Mouse (Mus musculus) midbrain, embryonic 14.5 days (tissue): Measurements from ENCODE around the gene Rassf6. TPM values are rescaled to one million over a fixed set of nuclear protein-coding genes. Genes with fewer than 3 reads are reported as not detected.

Experiments used
- ATAC-seq: fragments of 200-750 bp; cut with Nextera tagmentation; 2 replicates; pipeline ENCODE4 v1.8.0; 2017; ENCODE audit warnings: moderate number of reproducible peaks, moderate library complexity; ENCODE audit not compliant: low FRiP score, low TSS enrichment
- DNase-seq: peaks from one replicate; pipeline ENCODE4 v3.0.0-alpha.2; 2015
- H3K27ac ChIP-seq: fragments of 300-500 bp; sonication (generic); replicated peaks from 2 replicates; pipeline ENCODE4 v1.5.1; 2014; ENCODE audit warnings: mild to moderate bottlenecking, low read depth, low read length, moderate library complexity
- H3K27me3 ChIP-seq: fragments of 300-500 bp; sonication (generic); 2 replicates; pipeline ENCODE4 v1.6.1; 2014; ENCODE audit warnings: low read length, control low read depth, mixed read lengths; ENCODE audit not compliant: control insufficient read depth, insufficient read depth
- H3K36me3 ChIP-seq: fragments of 300-500 bp; sonication (generic); 2 replicates; pipeline ENCODE4 v1.6.1; 2014; ENCODE audit warnings: low read length, control low read depth; ENCODE audit not compliant: control insufficient read depth, insufficient read depth
- H3K4me1 ChIP-seq: fragments of 300-500 bp; sonication (generic); 2 replicates; pipeline ENCODE4 v1.6.1; 2014; ENCODE audit warnings: mild to moderate bottlenecking, antibody characterized with exemption, low read length, control low read depth; ENCODE audit not compliant: control insufficient read depth, insufficient read depth
- H3K4me2 ChIP-seq: fragments of 300-500 bp; sonication (generic); 2 replicates; pipeline ENCODE4 v1.6.1; 2014; ENCODE audit warnings: mild to moderate bottlenecking, low read length, moderate library complexity
- H3K4me3 ChIP-seq: fragments of 300-500 bp; sonication (generic); replicated peaks from 2 replicates; pipeline ENCODE4 v1.5.1; 2014; ENCODE audit warnings: low read depth, low read length
- H3K9ac ChIP-seq: fragments of 300-500 bp; sonication (generic); replicated peaks from 2 replicates; pipeline ENCODE4 v1.6.1; 2014; ENCODE audit warnings: mild to moderate bottlenecking, low read length, moderate library complexity
- H3K9me3 ChIP-seq: fragments of 300-500 bp; sonication (generic); 2 replicates; pipeline ENCODE4 v1.6.1; 2016; ENCODE audit warnings: low read length, control low read depth, mixed read lengths; ENCODE audit not compliant: control insufficient read depth
- WGBS: fragments of 180-500 bp; shearing (Covaris S2); extraction: QIAGEN DNeasy Blood & Tissue Kit; methylation state at CpG from one replicate; pipeline ENCODE4 v1.1.7; 2014; 5-methylcytosine and 5-hydroxymethylcytosine counted together
- polyA plus RNA-seq: library from polyadenylated mRNA; unstranded; fragments of >200 nt; fragmentation: Nextera tagmentation; extraction: Ambion mirVana; gene quantifications from 2 replicates; pipeline ENCODE4 v1.2.1, GENCODE M21; 2014

Gene Rassf6
- polyA plus RNA-seq, 1 experiment from 2014 or later, result 0.68 TPM

DNA sequence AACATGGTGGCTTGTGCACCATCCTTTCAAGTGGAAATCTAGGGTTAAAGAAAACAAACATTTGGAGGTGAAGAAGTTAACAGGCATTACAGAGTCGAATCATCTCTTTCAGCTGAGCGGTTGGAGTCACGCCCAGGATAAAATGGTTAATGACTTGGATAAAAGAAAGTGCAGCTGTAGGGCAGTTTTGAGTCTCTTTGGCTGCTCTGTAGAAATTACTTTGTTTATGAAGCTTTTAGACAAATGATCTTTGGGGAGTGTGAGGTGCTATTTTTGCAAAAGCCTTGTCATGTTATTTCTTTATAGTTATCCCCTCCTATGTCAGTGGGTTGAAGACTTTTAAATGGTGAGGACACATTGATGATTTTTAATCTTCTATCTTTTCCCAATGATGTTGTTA is 69.2 kb downstream of the Rassf6 start:
- no peaks in the 10 kb centered on the region for H3K4me1 ChIP-seq
- no peak overlapping the region for H3K4me2 ChIP-seq
- no peak for DNase-seq
- H3K9ac ChIP-seq, result no peak overlapping the region
- no peaks in the 10 kb centered on the region for H3K9me3 ChIP-seq
- 46% methylated on average over 3 of the region's 3 CpGs for WGBS
- no peaks in the 10 kb centered on the region for H3K36me3 ChIP-seq
- H3K27ac ChIP-seq, result no peak overlapping the region
- H3K4me3 ChIP-seq, result no peak overlapping the region
- H3K27me3 ChIP-seq, result no peaks in the 10 kb centered on the region
- ATAC-seq, result no peak

DNA sequence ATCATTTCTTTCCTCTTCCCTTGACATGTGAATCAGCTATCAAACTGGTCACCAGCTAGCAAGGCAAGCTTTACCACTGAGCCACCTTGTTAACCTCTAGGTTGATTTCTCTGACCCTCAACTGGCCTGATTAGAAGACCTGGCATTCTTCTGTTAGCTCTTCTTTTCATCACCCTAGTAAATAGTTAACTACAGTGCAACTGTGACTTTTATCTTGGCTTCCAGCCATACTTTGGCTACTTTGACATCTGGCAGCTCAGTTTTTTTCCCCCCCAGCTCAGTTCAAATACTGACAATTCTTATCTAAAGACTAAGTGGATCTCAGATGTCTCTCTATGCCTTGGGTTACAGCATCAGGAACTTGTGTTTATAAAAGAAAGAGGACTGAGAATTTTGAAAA is 72.1 kb downstream of the Rassf6 start:
- Histone ChIP-seq H3K4me3 (no peak overlapping the region), H3K36me3 (no peaks in the 10 kb centered on the region), H3K27me3 (no peaks in the 10 kb centered on the region), H3K9ac (no peak overlapping the region), H3K9me3 (no peaks in the 10 kb centered on the region), H3K27ac (no peak overlapping the region), H3K4me2 (no peak overlapping the region), H3K4me1 (no peaks in the 10 kb centered on the region)
- ATAC-seq (no peak), DNase-seq (no peak)

DNA sequence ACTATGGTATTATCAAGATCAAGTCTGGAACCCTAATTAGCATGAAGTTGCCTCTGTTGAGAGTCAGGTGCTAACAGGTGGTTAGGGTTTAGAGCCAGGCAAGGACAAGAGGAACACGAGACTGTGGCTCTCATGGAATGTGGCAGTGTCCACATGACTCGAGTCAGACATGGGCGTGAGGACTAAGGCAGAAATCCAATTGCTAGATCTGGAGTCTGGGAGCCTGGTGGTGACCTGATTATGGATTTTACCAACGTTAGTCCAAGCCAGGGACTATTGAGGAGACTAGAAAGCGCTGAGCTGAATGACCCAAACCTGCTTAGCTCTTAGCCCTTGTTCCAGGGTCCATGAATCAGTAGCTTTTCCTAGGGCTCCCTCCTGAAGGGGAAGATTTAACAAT is 72.7 kb downstream of the Rassf6 start:
- Histone ChIP-seq H3K9me3 (no peaks in the 10 kb centered on the region), H3K36me3 (no peaks in the 10 kb centered on the region), H3K9ac (no peak overlapping the region), H3K27ac (no peak overlapping the region), H3K4me3 (no peak overlapping the region), H3K27me3 (no peaks in the 10 kb centered on the region), H3K4me1 (no peaks in the 10 kb centered on the region), H3K4me2 (no peak overlapping the region)
- WGBS, result 88% methylated on average over 5 of the region's 5 CpGs
- DNase-seq (no peak), ATAC-seq (no peak)

DNA sequence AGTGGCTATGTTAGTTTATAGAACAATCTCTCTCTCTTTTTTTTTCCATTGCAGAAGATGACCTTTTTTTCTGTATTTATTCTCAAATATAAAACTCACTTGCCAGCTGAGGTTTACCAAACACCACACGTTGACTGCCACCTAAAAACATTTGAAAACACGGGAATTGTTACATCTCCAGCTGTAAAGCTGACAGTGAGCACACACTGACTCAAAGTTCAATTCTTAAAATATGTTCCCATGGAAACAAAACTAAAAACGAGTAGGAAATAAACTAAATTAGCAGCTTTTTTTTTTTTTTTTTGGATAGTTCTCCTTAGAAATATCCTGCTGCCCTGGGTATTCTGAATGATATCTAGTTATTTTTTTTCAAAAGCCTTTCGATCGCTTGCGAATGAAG is 75.3 kb downstream of the Rassf6 start:
- no peak overlapping the region for H3K27ac ChIP-seq
- no peaks in the 10 kb centered on the region for H3K4me1 ChIP-seq
- no peaks in the 10 kb centered on the region for H3K9me3 ChIP-seq
- H3K4me2 ChIP-seq, result no peak overlapping the region
- ATAC-seq, result no peak
- WGBS, result 90% methylated on average over 6 of the region's 6 CpGs
- no peak overlapping the region for H3K4me3 ChIP-seq
- no peaks in the 10 kb centered on the region for H3K27me3 ChIP-seq
- no peak overlapping the region for H3K9ac ChIP-seq
- no peaks in the 10 kb centered on the region for H3K36me3 ChIP-seq
- no peak for DNase-seq

DNA sequence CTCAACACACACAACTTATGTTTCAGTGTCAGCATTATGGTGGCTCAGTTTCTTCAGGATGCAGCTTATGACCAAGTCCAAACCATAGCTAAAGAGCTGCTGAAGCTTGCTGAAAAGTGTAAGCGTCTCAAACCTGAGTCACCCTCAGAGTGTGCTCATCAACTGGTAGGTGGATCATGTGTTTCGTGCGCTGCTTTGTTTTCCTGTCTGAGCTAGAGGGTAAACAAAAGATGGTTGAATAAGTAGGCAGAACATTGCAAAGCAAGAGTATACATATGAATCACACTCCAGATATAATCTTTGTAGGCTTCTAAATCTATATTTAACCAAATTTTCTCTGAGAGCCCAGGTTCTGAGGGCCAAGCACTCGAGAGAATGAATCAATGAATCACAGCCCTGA is 76.3 kb downstream of the Rassf6 start:
- Histone ChIP-seq H3K36me3 (no peaks in the 10 kb centered on the region), H3K4me2 (no peak overlapping the region), H3K27me3 (no peaks in the 10 kb centered on the region), H3K27ac (no peak overlapping the region), H3K9me3 (no peaks in the 10 kb centered on the region), H3K9ac (no peak overlapping the region), H3K4me3 (no peak overlapping the region), H3K4me1 (no peaks in the 10 kb centered on the region)
- 92% methylated on average over 4 of the region's 4 CpGs for WGBS
- ATAC-seq (no peak), DNase-seq (no peak)

DNA sequence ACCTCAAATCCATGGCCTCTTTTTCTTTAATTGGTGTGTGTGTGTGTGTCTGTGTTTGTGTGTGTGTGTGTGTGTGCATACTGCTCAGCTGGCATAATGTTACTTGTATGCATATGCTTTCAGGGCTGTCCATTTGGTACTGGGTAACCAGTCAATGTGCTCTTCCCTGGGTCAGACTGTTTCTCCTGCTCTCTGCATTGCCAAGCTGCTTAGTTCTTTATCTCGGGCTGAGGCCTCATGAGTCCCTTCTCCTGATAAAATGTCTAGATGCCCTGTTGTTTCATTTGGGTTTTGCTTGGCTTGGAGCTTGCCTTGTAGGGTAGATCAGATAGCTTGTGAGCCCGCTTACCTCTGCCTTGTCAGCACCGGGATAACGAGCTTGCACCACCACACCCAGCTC is 77.6 kb downstream of the Rassf6 start:
- no peaks in the 10 kb centered on the region for H3K27me3 ChIP-seq
- H3K4me2 ChIP-seq, result no peak overlapping the region
- 91% methylated on average over 4 of the region's 4 CpGs for WGBS
- ATAC-seq (no peak), DNase-seq (no peak)
- H3K4me1 ChIP-seq, result no peaks in the 10 kb centered on the region
- H3K27ac ChIP-seq, result no peak overlapping the region
- H3K9me3 ChIP-seq, result no peaks in the 10 kb centered on the region
- no peaks in the 10 kb centered on the region for H3K36me3 ChIP-seq
- H3K4me3 ChIP-seq, result no peak overlapping the region
- H3K9ac ChIP-seq, result no peak overlapping the region

DNA sequence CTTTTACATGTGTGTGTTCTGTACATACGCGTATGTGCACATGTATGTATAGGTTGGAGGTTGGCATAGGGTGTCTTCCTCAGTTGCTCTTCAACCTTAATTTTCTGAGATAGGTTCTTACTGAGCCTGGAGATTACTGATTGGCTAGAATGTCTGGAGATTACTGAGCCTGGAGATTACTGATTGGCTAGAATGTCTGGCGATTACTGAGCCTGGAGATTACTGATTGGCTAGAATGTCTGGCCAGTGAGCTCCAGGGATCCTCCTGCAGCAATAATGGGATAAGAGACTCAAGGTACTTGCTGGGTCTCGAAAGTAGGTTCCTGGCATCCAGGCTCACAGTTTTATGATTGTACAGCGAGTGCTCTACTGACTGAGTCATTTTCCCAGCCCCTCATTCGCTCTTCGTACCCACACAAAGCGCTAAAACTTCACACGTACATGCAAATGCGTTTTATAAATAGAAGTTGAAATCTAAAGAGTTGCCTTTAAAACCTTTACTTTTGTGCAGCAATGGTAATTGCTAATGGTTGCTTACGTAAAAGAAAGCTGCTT is 78.7 kb downstream of the Rassf6 start:
- no peaks in the 10 kb centered on the region for H3K4me1 ChIP-seq
- H3K4me3 ChIP-seq, result no peak overlapping the region
- ATAC-seq (no peak), DNase-seq (no peak)
- no peaks in the 10 kb centered on the region for H3K36me3 ChIP-seq
- no peak overlapping the region for H3K4me2 ChIP-seq
- H3K9ac ChIP-seq, result no peak overlapping the region
- 94% methylated on average over 11 of the region's 11 CpGs for WGBS
- H3K27ac ChIP-seq, result no peak overlapping the region
- no peaks in the 10 kb centered on the region for H3K27me3 ChIP-seq
- no peaks in the 10 kb centered on the region for H3K9me3 ChIP-seq

DNA sequence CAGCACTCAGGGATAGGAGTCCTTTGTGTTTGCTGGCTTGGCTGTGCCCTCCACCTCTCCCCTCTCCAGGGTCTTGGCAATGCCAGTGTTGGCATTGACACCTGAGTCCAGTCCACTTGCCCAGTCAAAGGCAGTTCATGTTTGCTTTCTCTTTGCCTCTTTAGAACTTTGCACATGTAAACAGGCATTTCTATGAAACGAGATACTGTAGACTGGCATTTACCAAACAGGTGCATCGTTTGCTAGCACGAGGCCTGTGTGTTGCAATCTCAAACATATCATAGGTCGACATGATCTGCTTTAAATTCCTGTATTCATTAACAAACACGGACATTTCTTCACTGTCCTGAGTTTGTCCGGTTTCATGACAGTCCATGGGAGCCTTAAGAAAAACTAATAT is 79.7 kb downstream of the Rassf6 start, which contains the start of gene 5830473C10Rik:
Gene 5830473C10Rik (plus strand): TSS at position 365 of the 400 bp plus-strand sequence.
- Histone ChIP-seq H3K4me2 (no peak within 1 kb of the TSS), H3K4me1 (no peaks in the 10 kb centered on the region), H3K36me3 (no peaks in the 10 kb centered on the region), H3K9me3 (no peaks in the 10 kb centered on the region), H3K27ac (no peak within 1 kb of the TSS), H3K4me3 (no peak within 1 kb of the TSS), H3K9ac (no peak within 1 kb of the TSS), H3K27me3 (no peaks in the 10 kb centered on the region)
- no peak for DNase-seq
- no peak for ATAC-seq
- WGBS, result 92% methylated on average over 6 of the region's 6 CpGs

DNA sequence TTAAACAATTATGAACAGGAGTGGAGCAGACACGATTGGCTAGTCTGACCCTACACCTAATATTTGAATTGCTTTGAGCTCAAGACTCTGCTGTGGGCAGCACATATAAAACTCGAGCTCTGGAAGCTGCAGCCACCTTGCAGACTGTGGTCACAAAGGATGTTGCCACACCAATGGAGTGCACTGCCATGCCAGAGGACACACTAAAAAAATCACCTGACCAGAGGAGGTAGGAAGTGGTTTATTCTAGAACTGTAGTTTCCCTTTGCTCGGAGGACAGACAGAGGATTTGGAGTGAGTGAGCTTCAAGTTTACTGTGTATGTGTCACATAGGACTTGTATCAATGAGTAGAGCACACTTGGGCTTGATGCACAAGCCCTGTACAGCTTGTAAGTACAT is 84.4 kb downstream of the Rassf6 start:
- no peaks in the 10 kb centered on the region for H3K36me3 ChIP-seq
- 85% methylated on average over 3 of the region's 3 CpGs for WGBS
- no peak for DNase-seq
- H3K9ac ChIP-seq, result no peak overlapping the region
- no peak for ATAC-seq
- no peaks in the 10 kb centered on the region for H3K4me1 ChIP-seq
- no peak overlapping the region for H3K4me3 ChIP-seq
- no peak overlapping the region for H3K4me2 ChIP-seq
- H3K9me3 ChIP-seq, result no peaks in the 10 kb centered on the region
- no peak overlapping the region for H3K27ac ChIP-seq
- no peaks in the 10 kb centered on the region for H3K27me3 ChIP-seq
